Mouse (Mus musculus): ENCODE results near the gene Rad51ap2. TPM values are rescaled to one million over a fixed set of nuclear protein-coding genes. Genes with fewer than 3 reads are reported as not detected.

Rad51ap2 gene
- polyA plus RNA-seq, 1 experiment = 0.13 TPM

- no peak for DNase-seq
- no peak for TF ChIP-seq POLR2A (IDR thresholded peaks at IDR 0.05; ENCODE audit: borderline replicate concordance, insufficient read depth, low read length)
- TF ChIP-seq CTCF (IDR thresholded peaks at IDR 0.05; ENCODE audit: borderline replicate concordance, insufficient read depth, low read depth, low read length) = no peak
- Histone ChIP-seq H3K4me1 (ENCODE audit: control insufficient read depth, insufficient read depth, low read length) (no peaks in the 10 kb centered on the region), H3K27me3 (ENCODE audit: control insufficient read depth, insufficient read depth, low read length) (no peaks in the 10 kb centered on the region), H3K27ac (ENCODE audit: insufficient read depth, low read length) (no peak overlapping the region), H3K4me3 (replicated peaks; ENCODE audit: insufficient read depth, low read depth, low read length) (no peak overlapping the region)
- WGBS = 86% methylated on average over 4 of the region's 4 CpGs
Measured at GRCm38 (mm10) chr12:11456632-11457031, 753 bp downstream of the Rad51ap2 start.

Other genes with a start within 250 kb of the Rad51ap2 start
- gene Msgn1, start 247.1 kb upstream of the Rad51ap2 start, polyA plus RNA-seq (2012; rRNA removed) = not detected in 2 replicates
- gene Gen1, start 190.3 kb upstream of the Rad51ap2 start, polyA plus RNA-seq (2012; rRNA removed) = 0.29 and 0.67 TPM in 2 replicates
- 44.3 and 46.1 TPM in 2 replicates for gene Smc6, start 190.2 kb upstream of the Rad51ap2 start, polyA plus RNA-seq (2012; rRNA removed)
- gene Vsnl1, start 19.5 kb upstream of the Rad51ap2 start, polyA plus RNA-seq (2012; rRNA removed) = 510 and 543 TPM in 2 replicates